Mouse (Mus musculus) bone marrow, adult 2 months (tissue): ENCODE results near the gene Suclg2. TPM values are rescaled to one million over a fixed set of nuclear protein-coding genes. Genes with fewer than 3 reads are reported as not detected.

Experiments
- H3K27ac ChIP-seq: fragments of 200-500 bp; 2 replicates; pipeline ENCODE4 v1.5.1; 2012; ENCODE audit warnings: low read depth, mild to moderate bottlenecking, control low read depth, inconsistent platforms, low read length; ENCODE audit not compliant: control insufficient read depth, poor library complexity, insufficient read depth
- H3K4me1 ChIP-seq: fragments of 200-500 bp; 2 replicates; pipeline ENCODE4 v1.6.1; 2011; ENCODE audit warnings: low read length; ENCODE audit not compliant: control insufficient read depth, insufficient read depth
- H3K4me3 ChIP-seq: fragments of 200-500 bp; replicated peaks from 2 replicates; pipeline ENCODE3; 2011; ENCODE audit warnings: mild to moderate bottlenecking, low read depth, low read length, control low read depth; ENCODE audit not compliant: control insufficient read depth
- CTCF ChIP-seq: fragments of 200-500 bp; IDR thresholded peaks from 2 replicates; pipeline ENCODE4 v1.5.1; 2011; ENCODE audit warnings: low read length, control low read depth; ENCODE audit not compliant: control insufficient read depth, insufficient read depth
- POLR2A ChIP-seq: fragments of 200-500 bp; IDR thresholded peaks from 2 replicates; pipeline ENCODE4 v1.6.1; 2011; ENCODE audit warnings: low read depth, mild to moderate bottlenecking, control low read depth, low read length, borderline replicate concordance; ENCODE audit not compliant: control insufficient read depth
- WGBS: fragments of 180-500 bp; shearing (Covaris S2); methylation state at CpG from one replicate; pipeline ENCODE4 v1.1.7; 2018; 5-methylcytosine and 5-hydroxymethylcytosine counted together
- polyA plus RNA-seq: library from polyadenylated mRNA; stranded (reverse); fragments of >200 nt; gene quantifications from 2 replicates; pipeline ENCODE4 v1.2.4, GENCODE M21; 2011; ENCODE audit warnings: low replicate concordance; ENCODE audit not compliant: missing spikeins, insufficient read depth, insufficient read length

Suclg2 gene
- polyA plus RNA-seq, 1 experiment: 9.0 TPM

- Histone ChIP-seq H3K27ac (no peak overlapping the region), H3K4me1 (no peaks in the 10 kb centered on the region), H3K4me3 (no peak overlapping the region)
- WGBS: 83% methylated on average over 6 of the region's 6 CpGs
- TF ChIP-seq CTCF: no peak
- no peak for TF ChIP-seq POLR2A
Measured at GRCm38 (mm10) chr6:95556320-95556719, 162.3 kb downstream of the Suclg2 start.

DNA sequence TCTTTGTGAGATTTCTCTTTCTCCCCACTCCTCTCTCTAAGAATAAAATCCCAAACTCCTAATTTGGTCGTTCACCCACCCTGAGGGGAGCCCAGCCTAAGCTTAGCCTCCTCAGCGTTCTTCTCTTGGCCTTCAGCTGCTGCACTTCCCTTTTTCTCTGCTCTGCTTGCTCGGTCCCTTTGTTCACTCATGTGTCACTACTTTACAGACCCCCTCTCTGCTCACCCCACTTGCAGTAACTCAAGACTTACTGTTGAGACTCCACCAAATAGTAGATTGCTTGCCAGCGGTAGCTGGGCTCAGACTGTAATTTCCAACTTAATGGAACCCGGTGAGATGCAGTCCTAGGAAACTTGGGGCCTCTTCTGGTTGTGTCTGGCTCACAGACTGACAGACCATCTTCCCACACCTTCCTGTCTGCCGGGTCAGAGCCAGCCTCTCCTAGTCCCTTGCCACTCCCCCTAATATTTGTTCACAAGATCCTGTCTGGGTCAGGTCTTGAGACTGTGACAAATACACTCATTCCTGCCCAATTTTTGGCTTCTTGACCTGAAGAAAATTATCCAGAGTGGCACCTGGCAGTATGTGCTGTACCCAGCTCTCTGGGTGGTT is 166.2 kb downstream of the Suclg2 start:
- no peaks in the 10 kb centered on the region; the same call in 1 of the 2 replicates for H3K4me1 ChIP-seq
- 10% methylated on average over 6 of the region's 6 CpGs for WGBS
- peak overlapping the region; percentile 50; the same call in 1 of the 2 replicates for H3K27ac ChIP-seq
- no peak overlapping the region for H3K4me3 ChIP-seq
- TF ChIP-seq CTCF: no peak
- TF ChIP-seq POLR2A: no peak

DNA sequence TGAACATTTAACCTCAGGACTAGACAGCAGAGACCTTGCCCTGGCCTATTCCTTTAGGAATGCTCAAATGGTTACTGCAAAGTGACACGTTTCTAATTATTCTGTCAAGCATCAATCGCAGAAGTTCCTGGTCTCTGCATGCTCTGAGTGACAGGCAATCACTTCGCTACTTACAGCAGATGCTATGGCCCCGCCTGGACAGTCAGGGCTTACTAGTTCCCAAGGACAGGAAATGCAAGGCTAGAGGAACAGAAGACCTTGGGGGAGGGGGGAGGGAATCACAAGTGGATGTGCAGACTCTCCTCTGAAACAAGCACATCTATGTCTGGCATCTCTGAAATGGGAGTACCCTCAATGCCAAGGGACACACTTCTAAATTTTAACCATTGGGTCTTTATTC is 167.6 kb downstream of the Suclg2 start:
- Histone ChIP-seq H3K27ac (no peak overlapping the region), H3K4me1 (no peaks in the 10 kb centered on the region; the same call in 1 of the 2 replicates), H3K4me3 (no peak overlapping the region)
- WGBS: 80% methylated on average over 4 of the region's 4 CpGs
- TF ChIP-seq POLR2A: no peak
- no peak for TF ChIP-seq CTCF

GRCm38 (mm10) chr6:95546189-95546832 is 172.3 kb downstream of the Suclg2 start:
- H3K4me3 ChIP-seq: no peak overlapping the region
- H3K4me1 ChIP-seq: no peaks in the 10 kb centered on the region; the same call in 1 of the 2 replicates
- TF ChIP-seq CTCF (no peak), POLR2A (no peak)
- no peak overlapping the region for H3K27ac ChIP-seq
- WGBS: 83% methylated on average over 7 of the region's 7 CpGs

DNA sequence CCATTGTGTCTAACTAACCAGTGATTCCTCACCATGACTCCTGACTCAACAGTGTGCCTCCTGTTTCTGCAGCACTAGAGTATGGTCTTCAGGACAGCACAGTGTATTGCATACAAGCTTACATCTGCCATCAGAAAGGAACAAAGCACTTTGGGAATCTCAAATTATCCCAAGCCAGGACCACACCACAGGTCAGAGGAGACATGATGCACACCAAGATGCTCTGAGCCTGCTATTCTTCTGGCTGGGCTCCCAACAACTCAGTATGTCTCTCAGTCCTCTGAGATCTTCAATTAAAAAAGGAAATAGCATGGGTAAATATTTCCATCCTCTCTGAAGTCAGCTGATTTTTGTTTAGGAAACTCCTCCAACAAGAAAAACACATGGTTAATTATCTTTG is 172.9 kb downstream of the Suclg2 start:
- no peak overlapping the region for H3K27ac ChIP-seq
- H3K4me1 ChIP-seq: no peaks in the 10 kb centered on the region; the same call in 1 of the 2 replicates
- no peak for TF ChIP-seq CTCF
- no peak for TF ChIP-seq POLR2A
- no peak overlapping the region for H3K4me3 ChIP-seq

- no peak overlapping the region for H3K4me3 ChIP-seq
- WGBS: 78% methylated on average over 3 of the region's 3 CpGs
- no peaks in the 10 kb centered on the region; the same call in 1 of the 2 replicates for H3K4me1 ChIP-seq
- no peak overlapping the region for H3K27ac ChIP-seq
- TF ChIP-seq POLR2A: no peak
- no peak for TF ChIP-seq CTCF
Measured at GRCm38 (mm10) chr6:95545296-95545695, 173.3 kb downstream of the Suclg2 start.

GRCm38 (mm10) chr6:95535191-95535590 is 183.4 kb downstream of the Suclg2 start:
- 78% methylated on average over 3 of the region's 3 CpGs for WGBS
- no peaks in the 10 kb centered on the region for H3K4me1 ChIP-seq
- H3K27ac ChIP-seq: no peak overlapping the region
- no peak overlapping the region for H3K4me3 ChIP-seq
- no peak for TF ChIP-seq POLR2A
- TF ChIP-seq CTCF: no peak

GRCm38 (mm10) chr6:95519846-95520245 is 198.8 kb downstream of the Suclg2 start:
- WGBS: 71% methylated on average over 2 of the region's 2 CpGs
- no peak overlapping the region for H3K4me3 ChIP-seq
- H3K27ac ChIP-seq: no peak overlapping the region
- H3K4me1 ChIP-seq: no peaks in the 10 kb centered on the region
- TF ChIP-seq CTCF (no peak), POLR2A (no peak)
